Mouse (Mus musculus): ENCODE results near the gene Pik3r5.
A peak's percentile ranks its signal among the peaks of the same experiment; 100 is the strongest.

Gene Pik3r5

DNA sequence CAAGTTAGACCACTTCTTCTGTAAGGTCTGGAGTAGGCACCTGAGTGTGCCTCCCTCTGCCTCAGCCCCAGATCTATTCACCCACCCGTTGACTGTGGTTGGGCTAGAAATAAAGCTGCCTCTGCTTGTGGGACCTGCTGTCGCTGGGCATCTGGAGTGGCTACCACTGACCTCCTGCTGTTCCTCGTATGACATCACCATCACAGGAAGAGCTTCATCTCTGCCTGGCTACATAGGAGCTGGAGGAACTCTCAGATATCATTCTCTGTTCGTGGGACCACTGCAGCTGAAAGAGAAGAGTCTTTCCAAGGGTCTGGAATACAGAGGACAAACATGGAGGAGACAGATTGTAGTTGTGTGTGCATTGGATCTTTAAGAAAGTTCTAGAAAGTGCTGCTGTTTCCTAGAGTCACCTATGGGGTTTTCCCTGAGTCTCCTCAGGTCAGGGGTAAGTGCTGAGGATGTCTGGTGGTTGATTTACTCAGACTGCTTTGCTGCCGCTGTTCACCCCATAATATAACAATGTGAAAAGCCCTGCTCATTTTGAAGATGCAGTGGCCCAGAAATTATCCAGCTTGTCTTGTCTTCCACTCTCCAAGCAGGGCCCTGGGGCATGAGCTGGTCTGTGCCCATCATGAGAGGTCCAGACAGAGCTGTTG is 20.0 kb downstream of the Pik3r5 start:
- DNase-seq = no peak

DNA sequence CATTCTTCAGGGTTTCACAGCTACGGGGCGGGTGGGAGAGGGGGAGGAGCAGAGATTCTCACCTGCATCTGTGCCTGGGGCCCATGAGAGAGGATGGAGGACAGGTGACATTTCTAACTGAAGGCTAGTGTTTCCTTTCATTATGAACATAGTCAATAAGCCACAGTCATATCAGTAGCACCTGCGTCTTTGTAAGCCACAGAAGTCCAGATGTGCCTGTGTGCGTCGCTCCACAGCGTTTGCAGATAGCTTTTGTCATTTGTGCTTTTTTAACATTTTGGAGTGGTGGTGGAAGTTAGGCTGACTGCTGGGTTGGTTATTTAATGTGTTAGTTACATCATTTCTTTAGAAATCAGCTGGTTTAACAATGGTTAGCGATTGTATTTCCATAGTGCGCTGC is 20.8 kb downstream of the Pik3r5 start:
- DNase-seq = no peak

- DNase-seq = no peak
These were observed 21.4 kb downstream of the Pik3r5 start for GRCm38 (mm10) chr11:68453301-68453700.

GRCm38 (mm10) chr11:68458086-68458485 is 26.2 kb downstream of the Pik3r5 start:
- DNase-seq = no peak

DNA sequence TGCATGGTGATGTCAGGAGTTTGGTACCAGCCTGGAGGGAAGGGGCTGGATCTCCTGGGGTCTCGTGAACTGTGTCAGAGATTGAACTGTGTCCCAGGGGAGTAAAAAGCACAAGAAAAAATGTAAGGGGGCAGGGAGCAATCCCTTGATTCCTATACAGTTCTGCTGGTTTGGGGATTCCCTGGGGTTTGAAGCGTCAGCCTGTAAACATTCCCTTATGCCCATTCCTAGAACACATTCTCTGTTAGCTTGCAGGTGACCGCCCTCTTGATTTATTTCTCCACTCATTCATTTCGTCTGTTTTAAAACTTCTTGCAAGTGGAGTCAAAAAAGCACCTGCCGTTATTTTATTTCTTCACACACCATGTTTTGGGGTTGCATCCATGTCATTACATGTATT is 27.1 kb downstream of the Pik3r5 start:
- DNase-seq = no peak

DNA sequence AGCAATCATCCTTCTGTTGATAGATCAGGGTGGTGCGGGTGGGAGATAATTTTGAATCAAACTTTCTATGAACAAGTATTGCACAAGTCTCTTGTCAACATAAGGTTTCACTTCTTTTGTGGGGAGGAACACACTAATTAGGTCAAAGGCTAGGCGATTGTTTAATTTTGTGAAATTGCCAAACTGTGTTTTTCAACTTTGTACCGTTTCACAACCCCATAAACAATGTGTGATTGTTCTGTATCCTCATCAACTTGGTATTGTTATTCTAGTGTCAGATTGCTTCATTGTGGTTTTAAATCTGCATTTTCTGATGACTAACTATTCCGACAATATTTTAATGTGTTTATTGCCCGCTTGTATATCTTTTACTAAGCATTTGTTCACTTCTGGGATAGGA is 27.6 kb downstream of the Pik3r5 start:
- no peak for DNase-seq

DNA sequence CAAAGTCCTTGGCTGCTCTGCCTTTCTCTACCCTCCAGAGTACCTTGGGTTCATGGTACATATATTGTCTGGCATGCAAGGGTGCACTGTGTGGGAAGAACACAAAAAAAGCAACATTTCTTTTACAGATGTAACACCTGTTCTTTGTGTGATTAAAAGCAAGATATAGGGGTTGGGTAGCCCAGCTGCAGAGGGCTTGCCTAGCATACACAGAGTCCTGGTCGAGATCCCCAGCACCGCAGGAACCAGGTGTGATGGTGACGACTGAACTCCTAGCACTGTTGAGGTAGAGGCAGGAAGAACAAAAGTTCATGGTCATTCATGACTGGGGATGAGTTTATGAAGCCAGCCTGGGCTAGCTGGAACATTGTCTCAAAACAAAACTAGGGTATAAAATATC is 30.8 kb downstream of the Pik3r5 start:
- DNase-seq = no peak

DNA sequence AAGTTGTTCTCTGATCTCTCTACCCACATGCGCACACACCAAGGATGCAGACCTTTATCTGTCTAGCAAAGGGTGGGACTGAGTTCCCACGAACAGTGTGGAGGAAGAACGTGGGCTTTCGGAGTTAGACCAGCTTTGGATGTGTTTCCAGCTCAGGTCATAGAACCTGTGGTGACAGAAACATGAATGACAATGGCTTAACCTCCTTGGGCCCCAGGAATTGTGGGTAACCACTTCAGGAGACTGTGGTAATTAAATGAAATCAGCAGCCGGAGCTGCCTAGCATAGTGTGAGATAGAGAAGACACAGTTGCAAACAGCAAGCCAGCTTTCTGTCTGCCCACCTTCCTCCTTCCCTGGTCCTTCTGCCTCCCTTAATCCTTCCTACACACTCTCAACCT is 32.3 kb downstream of the Pik3r5 start:
- DNase-seq = no peak

DNA sequence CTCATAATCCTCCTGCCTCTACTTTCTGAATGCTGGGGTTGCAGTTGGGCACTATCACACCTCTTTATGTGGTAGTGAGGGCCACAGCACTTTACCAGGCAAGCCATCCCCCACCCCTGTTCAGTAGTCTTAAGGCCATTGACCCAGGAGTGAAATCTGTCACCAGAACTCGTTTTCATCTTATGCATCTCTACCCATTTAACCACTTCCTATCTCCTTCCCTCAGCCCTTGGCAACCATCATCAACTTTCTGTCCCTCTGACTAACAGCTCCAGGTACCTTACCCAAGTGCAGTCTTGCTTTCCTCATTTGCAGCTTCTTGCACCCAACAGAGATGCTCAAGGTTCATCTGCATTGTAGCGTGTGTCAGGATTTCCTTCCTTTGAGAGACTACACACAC is 33.2 kb downstream of the Pik3r5 start:
- DNase-seq = no peak

- DNase-seq = no peak
These were observed 35.5 kb downstream of the Pik3r5 start for GRCm38 (mm10) chr11:68467441-68467840.

- no peak for DNase-seq
These were observed 36.2 kb downstream of the Pik3r5 start for GRCm38 (mm10) chr11:68467962-68468612.

DNA sequence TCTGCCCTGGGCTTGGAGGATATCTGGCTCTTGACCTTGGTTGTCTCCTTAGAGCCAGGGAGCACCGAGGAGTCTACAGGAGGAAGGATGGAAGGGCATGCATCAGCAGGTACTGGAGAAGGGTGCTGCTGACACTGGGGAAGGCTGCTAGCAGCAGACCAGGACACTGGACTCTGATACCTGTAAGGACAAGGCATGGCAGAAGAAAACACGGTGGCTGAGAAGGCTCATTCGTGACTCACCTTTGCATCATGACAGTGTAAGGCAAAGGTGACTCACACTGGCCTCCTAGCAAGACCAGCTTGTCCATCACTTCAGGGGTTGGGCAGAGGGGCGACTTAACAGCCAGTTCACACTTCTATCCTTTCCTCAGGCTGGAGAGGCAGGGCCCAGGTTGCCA is 37.0 kb downstream of the Pik3r5 start:
- no peak for DNase-seq

- DNase-seq = no peak
These were observed 40.4 kb downstream of the Pik3r5 start for GRCm38 (mm10) chr11:68472162-68472849.

DNA sequence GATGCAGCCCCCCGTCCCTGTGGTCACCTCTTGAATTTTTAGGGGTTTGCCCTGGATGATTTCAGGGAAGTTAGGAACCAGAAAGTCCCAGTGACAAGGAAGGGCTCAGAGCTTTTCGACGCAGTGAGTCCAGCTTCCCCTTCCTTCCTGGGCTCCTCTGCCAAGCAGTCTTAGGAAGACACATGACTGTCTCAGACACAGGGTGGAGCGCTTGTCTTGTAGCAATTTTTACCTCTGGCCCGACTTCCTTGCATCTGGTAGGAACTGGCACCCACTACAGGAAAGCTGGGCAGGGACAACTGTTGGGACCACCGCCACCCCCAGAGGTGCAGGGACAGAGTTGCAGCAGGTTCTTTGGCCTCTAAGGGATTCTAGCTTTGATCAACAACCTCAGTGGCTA is 42.7 kb downstream of the Pik3r5 start:
- DNase-seq = no peak

- no peak for DNase-seq
These were observed 43.8 kb downstream of the Pik3r5 start for GRCm38 (mm10) chr11:68475676-68476075.

- DNase-seq = no peak
These were observed 45.7 kb downstream of the Pik3r5 start for GRCm38 (mm10) chr11:68477661-68478060.

DNA sequence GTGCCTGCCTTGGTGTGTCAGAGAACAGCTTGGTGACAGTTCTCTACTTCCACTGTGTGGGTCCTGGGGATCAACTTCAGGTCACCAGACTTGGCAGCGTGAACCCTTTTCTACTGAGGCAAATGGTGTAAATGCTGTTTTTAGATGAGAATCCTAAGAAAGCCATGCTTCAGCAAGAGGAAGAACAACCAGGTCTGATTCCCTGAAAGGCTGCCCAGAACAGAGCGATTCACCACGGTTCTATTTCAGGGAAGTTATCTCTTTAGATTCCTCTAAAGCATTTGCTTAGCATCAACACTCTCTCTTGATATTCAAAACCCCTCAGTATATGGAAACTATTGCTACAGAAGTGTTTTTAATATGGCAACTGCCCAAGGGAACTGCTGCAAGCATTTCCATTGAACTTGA is 46.7 kb downstream of the Pik3r5 start:
- no peak for DNase-seq

GRCm38 (mm10) chr11:68480660-68481059 is 48.7 kb downstream of the Pik3r5 start:
- no peak for DNase-seq

DNA sequence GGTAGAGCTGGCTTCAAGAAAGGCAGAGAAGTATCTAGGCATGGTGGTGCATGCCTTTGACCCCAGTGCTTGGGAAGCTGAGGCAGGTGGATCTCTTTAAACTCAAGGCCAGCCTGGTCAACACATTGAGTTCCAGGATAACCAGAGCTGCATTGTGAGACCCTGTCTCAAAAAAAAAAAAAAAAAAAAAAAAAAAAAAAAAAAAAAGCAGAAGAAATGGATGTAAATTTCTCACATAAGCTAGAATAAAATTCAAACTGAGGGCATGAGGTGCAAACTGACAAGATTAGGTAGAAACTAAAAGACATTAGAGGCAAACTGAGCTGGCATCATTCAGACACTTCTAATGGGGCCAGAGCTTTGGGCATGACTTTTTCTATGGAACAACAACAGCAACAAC is 50.1 kb downstream of the Pik3r5 start:
- no peak for DNase-seq

DNA sequence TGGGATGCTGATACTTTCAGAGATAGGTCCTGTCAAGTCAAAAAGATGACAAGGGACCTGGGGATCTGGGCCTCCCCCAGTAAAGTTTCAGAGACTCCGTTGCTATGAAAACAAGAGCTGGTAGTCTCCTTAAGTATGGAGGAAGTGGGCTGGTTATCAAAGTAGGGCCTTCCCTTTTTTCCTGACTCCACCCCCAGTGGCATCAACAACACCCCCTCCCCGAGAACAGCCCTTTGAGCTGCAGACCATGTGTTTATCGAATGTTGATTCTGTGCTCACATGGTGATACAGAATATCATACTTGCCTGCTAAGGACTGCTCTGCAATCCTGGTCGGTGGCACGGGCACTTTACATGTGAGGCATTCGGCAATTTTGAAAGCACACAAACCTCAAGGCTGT is 51.3 kb downstream of the Pik3r5 start:
- DNase-seq = no peak

DNA sequence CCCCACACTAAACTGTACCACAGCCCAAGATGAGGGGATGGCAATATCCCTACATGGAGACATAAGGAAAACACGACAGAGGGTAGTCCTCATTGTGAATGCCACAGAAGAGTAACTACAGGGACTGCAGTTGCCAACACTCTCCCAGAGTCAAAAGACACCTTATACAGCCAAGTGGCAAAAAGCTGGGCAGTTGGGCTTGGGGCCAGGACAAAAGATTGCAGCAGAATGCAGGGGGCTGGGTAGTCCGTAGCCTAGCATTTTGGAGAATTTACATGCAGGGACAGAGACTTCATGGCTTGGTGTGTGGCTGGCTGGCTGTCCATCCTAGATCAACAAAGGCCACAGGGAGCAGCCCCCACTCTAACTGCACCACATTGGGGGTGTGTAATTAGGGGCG is 52.5 kb downstream of the Pik3r5 start:
- DNase-seq = no peak

GRCm38 (mm10) chr11:68485206-68485942 is 53.5 kb downstream of the Pik3r5 start:
- DNase-seq = peak; percentile 40

DNA sequence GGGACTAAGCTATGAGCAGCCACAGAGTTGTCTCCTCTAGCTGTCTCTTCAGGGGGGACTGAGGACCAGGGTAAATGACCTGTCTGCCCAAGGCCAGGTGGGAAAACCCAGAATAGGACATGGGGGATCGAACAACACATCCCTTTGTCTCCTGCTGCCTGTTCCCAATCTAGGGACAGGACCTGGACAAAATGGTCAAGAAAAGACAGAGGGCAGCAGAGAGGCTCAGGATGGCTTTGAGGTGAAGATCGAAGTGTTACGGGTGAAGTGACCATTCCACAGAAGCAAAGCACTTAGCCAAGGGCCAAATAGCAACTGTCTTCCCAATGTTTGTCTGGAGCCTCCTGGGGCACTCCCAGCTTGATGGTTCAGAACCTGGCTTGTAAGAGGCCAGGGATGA is 54.2 kb downstream of the Pik3r5 start:
- no peak for DNase-seq

DNA sequence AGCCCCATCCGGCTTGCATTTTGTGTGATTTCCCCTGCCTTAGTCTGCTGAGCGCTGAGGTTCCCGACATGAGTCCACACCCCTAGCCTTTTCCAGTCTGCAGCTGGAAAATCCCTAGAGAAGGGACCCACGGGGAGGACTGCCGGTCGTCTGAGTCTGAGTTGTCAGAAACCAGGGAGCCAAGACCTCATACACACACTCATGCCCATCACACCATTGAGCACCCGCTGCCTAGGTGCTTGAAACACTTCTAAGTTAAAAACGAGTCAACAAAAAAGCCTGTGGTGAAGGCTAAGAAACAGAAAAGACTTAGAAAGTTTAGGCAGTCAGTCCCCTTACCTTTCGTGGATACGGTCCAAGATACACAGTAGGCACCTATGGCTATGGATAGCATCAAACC is 55.8 kb downstream of the Pik3r5 start:
- DNase-seq = no peak

Measured in cerebellum, adult 8-10 months (tissue).